Mouse (Mus musculus): ENCODE measurements around the gene Gli1.

DNA sequence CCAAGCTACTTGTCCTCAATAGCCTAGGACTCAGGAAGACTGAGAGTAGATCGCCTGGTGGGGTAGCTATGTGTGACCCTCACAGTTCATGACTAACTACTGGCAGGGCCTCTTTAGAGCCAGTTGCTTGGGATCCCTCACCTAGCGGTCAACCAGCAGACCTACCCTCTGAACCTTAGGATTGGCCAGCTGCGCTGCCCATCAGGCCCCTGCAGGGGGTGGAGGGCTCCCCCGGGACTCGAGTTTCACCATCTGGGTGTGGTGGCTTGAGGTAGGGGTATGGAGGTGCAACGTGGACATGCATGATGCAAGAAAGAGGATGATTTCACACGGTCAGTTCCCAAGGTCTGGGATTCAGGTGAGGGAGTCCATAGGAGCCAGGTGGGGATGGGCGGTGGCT is 9.9 kb upstream of the Gli1 start:
- no peak for TF ChIP-seq CTCF (IDR thresholded peaks at IDR 0.05)
- TF ChIP-seq EP300 (IDR thresholded peaks at IDR 0.05): no peak
